18 mouse cellular contexts compared by ENCODE assay signal in the genomic region with DNA sequence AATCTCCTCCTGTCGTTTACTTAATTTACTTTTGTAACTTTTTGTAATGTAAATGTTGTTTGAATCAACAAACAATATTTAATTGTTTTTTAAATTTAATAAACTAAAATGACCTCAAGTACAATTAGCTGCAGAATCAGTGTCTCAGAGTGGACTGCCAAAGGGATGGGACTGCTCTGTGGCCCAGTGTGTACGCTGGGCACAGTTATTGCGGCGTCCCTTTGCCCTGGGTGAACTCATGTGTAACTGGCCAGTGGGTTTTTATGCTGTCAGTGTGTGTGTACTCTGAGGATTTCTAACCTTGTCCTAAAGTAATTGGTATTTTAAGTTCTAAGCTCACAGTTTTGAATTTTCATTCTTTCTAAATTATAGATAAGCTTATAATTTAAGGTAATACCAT.
"Had no signal": no experiment of that assay in that cellular context is flagged by ENCODE, and none has a peak within 500 bp of the region (broad histone marks: within the 10 kb centered on the region; RNA-seq: fewer than 3 reads in every experiment).

No protein-coding gene starts in this region.

- DNase-seq: lung, embryonic 14.5 days; lung, postnatal 10 days; lung, postnatal 4 days; midbrain, embryonic 14.5 days; retina, postnatal 1 day; right cerebral cortex, adult 18-20 months; right cerebral cortex, postnatal 25 days; right cerebral cortex, postnatal 4 days; spleen, adult 18-20 months; thymus, adult 18-20 months; thymus, postnatal 14 days; thymus, postnatal 36 days had no signal

- H3K9ac ChIP-seq: lung, embryonic 14.5 days; midbrain, embryonic 12.5 days; neural tube, embryonic 13.5 days; neural tube, embryonic 15.5 days had no signal

- H3K4me3 ChIP-seq: midbrain, embryonic 10.5 days; midbrain, embryonic 12.5 days; myocyte; neural tube, embryonic 13.5 days; neural tube, embryonic 15.5 days had no signal

- H3K27ac ChIP-seq: midbrain, embryonic 10.5 days; midbrain, embryonic 12.5 days; neural tube, embryonic 13.5 days; neural tube, embryonic 15.5 days had no signal

- ATAC-seq: midbrain, embryonic 16.5 days had no signal

- H3K4me2 ChIP-seq: lung, embryonic 14.5 days; midbrain, embryonic 12.5 days; neural tube, embryonic 13.5 days; neural tube, embryonic 15.5 days had no signal

- H3K27me3 ChIP-seq: midbrain, embryonic 12.5 days; neural tube, embryonic 13.5 days; neural tube, embryonic 15.5 days had no signal

- H3K4me1 ChIP-seq: midbrain, embryonic 10.5 days; midbrain, embryonic 12.5 days had no signal

- H3K9me3 ChIP-seq: midbrain, embryonic 10.5 days; midbrain, embryonic 12.5 days; neural tube, embryonic 13.5 days; neural tube, embryonic 15.5 days had no signal
